Mouse (Mus musculus) testis, postnatal 14 days (tissue): Measurements from ENCODE around the gene Spag7.
A peak's percentile ranks its signal among the peaks of the same experiment; 100 is the strongest.

Experiments
- DNase-seq: peaks from one replicate; pipeline ENCODE4 v3.0.0; 2021; ENCODE audit warnings: low spot score

The Spag7 gene

DNA sequence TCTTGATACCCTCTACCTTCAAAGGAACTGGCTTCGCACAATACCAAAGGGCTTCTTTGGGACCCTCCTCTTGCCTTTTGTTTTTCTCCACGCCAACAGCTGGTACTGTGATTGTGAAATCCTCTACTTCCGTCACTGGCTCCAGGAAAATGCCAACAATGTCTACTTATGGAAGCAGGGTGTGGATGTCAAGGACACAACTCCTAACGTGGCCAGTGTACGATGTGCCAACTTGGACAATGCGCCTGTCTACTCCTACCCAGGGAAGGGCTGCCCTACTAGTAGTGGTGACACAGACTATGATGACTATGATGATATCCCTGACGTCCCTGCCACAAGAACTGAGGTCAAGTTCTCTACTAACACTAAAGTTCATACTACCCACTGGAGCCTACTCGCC, 29.2 kb downstream of the Spag7 start:
- no peak for DNase-seq

DNA sequence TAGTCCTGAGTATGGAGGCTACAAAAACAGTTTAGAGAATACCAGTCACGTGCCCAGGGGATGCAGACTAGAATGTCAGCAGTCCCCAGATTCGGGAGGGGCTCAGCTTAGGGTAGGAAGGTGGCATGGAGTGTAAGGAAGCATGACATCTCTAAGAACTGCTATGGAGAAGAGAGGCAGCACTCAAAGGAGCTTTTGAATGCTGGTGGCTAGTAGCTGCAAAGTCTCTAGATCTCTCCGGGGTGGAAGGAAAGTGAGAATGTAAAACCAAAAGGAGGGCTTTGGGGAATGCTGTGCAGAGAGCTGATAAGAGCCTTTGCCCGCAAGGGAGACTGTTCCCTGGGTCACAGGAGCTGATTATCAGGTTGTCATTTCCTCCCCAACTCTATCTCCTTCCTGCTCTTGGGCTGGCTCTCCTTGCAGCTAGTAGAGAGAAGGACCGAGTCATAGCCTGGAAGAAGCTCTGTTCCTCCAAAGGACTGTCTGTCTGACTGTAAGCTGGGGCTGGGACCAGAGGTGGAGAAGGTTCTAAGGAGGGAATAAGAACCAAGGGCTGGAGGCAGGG, 30.4 kb downstream of the Spag7 start, which contains the start of gene Gp1ba:
TSS of gene Gp1ba (plus strand) at position 409 of the 565 bp plus-strand sequence.
- DNase-seq, result no peak

DNA sequence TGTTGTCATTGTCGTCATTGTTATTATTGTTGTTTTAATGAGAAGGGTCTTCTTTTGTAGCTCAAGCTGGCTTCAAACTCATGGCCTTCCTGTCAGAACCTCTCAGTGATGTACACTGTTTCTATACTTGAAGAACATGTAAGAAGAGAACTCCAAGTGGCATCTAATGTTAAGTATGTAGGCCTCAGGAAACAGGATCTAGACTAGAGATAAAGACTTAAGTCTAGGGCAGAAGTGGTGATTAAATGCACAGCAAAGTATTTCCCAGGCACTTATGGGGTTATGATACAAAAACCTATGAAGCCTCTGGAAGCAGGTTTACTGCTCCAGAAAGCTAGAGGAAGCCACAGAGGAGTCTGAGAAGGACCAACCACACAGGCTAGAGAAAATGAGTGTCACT, 30.9 kb downstream of the Spag7 start:
- no peak for DNase-seq

DNA sequence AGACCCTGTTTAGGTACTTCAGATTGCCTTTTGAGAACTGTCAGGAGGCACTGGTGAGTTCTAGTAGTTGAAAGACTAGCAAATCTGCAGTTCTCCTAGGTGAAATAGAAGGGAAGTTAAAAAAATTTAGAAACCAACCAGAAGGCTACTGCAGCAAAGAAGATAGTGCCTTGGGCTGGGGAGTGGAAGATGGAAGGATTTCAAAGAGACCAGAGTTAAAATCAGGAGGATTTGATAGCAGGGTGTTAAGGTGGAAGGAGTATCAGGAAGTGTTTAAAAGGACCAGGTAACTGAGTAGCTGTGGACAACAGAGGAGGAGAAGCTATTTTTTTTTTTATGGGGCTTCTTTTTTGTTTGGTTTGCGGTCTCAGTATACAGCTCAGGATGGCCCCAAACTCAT, 31.5 kb downstream of the Spag7 start:
- no peak for DNase-seq

DNA sequence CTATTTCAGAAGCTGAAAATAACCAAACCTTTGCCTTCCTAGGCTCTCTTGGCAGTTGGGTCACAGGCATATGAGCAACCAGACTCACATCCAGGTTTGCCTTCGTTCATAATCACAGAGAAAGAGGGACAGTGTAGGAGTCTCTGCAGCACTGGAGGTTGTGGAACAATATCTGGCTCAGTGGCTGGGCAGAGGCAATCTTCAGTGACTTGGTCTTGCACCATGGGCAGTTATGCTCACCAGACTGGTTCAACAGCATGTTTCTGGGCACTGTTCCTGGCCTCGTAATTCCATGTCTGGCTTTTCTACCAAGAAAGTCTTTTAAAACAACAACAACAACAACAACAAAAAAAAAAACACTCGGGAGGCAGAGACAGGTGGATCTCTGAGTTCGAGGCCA, 33.6 kb downstream of the Spag7 start:
- no peak for DNase-seq

DNA sequence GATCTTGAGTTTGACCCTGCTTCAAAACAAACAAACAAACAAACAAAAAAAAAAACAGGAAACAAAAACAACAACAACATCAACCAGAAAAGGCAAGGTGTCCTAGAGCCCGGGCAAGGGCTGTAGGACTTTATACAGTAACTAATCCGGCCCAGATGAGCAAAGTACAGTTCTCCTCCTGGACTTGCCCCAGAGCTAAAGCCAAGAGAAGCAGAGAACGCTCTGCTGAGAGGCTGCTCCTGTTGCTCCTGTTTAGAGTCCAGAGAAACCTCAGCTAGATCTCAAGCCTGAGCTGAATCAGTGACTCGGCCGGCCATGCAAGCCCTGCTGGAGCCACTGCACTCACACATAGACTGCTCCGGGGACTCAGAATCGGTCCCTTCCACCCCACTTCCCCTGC, 39.1 kb downstream of the Spag7 start:
- DNase-seq, result no peak

DNA sequence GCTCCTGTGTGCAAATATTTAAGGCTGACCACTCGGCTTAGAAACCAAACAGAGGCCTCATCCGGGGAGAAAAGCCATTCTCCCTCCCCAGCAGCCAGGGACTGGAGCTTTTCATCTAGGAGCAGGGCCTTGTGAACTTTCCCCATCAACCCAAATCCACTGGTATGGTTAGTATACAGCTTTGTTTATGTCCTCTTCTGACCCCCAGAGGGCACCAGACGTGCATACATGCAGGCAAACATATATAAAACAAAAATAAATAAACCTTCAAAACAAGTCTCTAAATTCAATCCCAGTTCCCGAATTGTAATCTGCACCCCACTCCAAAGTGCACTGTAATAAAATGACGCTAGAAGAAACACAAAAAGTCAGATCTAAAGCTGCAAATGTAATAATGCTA, 39.7 kb downstream of the Spag7 start:
- no peak for DNase-seq

DNA sequence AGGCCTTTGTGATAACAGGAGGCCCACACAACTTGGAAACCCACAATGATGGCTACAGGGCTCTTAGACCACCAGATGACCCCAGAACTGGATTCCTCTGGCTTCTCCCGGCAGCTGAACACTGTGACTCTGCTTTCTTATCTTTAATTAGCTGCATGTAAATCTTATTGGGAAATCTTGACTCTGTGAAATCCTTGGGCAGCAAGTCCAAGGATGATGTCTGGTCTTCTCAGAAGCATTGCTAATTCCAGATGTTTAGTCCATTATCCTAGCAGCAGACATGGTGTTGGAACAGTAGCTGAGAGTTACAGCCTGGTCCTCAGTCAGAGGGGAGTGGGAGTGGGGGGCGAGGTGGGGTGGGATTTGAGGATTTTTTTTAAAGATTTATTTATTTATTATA, 40.8 kb downstream of the Spag7 start:
- DNase-seq, result no peak

DNA sequence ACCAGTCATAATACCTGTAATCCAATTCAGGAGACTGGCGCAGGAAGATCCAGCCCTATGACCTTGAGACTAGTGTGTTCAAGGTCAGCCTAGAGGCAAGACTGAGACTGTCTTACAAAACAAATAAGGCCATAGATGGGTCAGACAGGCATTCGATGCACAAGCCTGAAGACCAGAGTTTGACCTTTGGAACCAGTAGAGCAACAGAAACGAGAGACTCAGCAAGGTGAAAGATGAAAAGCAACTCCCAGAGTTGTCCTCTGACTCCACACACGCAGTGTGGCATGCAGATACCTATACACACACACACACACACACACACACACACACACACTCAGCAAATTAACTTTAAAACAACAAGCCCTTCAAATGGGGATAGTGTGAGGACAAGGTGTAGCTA, 42.3 kb downstream of the Spag7 start:
- no peak for DNase-seq

DNA sequence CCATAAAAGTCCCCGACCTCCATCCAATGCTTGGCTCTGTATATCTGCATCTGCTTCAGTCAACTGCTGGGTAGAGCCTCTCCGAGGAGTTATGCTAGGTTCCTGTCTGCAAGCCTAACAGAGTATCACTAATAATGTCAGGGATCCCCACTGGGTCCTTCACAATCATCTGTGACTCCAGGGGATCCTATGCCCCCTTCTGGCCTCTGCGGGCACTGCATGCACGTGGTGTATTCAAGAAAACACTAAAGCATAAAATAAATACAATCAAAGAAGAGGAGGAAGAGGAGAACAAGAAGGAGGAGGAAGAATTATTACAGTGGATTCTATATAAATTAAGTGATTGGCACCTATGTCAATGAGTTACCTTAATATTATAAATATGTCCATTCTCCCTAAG, 43.7 kb downstream of the Spag7 start:
- DNase-seq, result no peak

DNA sequence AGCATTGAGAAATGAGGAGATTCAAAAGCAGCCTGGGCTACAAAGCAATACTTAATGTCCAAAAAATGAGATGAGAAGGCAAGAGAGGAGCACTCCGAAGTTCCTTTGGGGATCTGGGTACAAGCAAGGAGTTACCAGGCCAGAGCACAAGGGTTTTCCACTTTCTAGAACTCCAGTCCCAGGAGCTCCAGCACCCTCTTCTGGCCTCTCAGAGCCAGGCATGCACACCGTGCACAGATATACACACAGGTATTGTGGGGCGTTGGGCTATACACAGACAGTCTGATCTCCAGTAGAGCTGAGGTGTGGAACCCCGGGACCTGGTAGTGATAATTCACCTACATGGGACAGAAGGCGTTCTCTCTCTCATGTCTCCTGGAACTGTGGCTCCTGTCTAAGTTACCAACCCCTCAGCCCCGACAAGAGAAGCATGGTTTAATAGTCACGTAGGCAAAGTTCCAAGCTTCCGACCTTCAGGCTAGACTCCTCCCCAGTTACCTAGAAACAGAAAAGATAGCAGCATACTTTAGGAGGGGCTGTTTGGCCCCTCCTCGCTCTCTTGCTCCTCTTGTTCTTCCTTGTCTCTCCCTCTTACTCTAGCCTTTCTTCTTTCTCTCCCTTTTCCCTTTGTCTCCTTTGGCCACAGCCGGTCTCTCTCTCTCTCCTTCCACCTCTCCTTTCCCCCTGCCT, 46.0 kb downstream of the Spag7 start:
- DNase-seq, result no peak

DNA sequence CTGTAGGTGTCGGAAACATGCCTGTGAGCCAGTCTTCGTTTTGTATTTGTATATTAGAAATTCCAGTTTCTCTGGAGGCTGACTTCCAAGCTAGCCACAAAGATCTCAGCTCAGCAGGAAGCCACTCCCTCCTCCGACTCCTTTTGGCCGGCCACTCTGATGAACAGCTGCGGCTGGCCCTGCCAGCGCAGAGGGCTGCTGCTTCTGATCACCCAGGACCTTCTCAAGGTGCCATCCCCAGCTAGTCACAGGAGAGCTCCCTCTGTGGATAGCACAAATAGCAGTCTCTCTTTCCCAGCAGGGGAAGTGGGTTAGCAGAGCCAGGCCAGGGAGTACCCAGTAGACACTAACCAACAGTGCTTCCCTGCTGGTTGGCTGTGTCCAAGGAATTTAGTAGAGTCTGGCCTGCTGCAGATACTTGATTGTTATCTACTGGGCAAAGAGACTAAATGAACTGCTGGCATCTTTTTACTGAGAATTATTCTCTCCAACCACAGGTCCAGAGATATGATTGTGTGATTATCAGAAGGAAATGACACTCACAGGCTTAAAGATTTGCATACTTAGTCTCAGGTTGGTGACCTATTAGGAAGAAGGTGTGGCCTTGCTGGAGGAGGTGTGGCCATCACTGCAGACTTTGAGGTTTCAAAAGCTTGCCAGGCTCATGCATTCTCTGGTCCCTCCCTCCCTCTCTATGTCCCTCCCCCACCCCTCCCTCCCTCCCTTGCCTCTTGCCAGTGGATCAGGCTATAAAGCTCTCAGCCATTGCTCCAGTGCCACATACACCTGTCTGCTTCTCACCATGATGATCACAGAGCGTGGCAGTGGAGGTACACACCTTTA, 47.0 kb downstream of the Spag7 start:
- no peak for DNase-seq

DNA sequence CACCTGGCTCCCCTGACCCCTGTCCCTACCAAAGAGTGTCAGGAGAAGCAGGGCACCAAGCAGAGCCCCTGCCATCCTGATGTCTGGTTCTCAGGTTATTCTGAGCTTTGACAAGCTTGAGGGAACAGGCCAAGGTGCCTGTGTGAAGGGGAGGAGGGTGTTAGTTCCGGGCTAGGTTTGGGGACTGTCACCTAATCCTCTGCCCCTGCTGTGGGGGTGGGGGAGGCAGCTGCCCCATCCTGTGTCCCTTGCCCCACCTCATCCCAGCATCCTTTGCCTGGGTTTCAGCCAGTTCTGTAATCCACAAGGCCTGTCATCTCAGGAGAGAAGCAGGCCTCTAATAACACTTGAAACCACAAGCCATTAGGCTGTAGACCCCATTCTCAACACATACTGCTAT, 50.1 kb downstream of the Spag7 start, which contains the start of gene Chrne:
TSS of gene Chrne (minus strand) at position 116 of the 400 bp plus-strand sequence.
- DNase-seq, result no peak

DNA sequence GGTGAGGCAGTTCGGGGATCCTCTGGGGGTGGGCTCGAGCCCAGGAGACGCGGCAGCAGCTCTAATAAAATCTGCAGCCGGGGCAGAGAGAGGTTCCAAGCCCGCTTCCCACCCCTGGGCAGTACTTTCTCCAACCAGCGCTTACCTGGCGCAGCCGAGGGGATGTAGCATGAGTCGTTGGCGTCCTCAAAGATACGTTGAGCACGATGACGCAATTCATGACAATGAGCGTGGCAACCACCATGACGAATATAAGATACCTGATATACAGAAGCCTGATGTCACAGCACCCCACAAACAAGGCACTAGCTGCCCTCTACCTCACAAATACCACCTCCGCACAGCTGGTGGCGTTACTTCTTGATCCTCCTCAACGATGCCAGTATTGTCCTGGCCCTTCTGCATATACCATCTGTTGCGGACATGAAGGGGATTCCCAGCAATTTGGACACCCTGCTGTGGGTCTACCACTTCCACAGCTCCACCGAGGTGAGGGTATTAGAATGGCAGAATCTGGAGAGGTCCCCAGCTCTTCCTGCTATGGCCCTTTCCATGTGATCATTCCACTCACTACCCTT, 53.6 kb downstream of the Spag7 start, which contains the start of gene 4930544D05Rik:
TSS of gene 4930544D05Rik (plus strand) at position 333 of the 578 bp plus-strand sequence.
- no peak for DNase-seq

DNA sequence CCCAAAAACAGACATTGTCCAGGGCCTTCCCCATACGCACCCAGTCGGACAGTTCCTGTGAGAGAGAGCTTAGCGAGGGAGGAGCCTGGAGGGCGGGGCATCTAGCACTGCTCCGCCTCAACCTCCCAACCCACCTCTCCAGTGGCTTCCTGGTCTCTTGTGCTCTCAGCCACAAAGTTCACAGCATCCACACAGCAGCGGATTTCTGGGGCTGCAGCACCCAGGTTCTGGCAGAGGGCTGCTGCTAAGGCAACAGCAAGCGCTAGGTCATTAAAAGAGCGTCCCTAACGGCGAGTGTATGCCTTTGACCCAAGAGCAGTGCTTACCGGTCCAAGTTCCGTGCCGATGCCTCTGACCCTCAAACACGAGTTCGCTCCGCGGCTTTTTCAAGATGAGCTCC, 54.1 kb downstream of the Spag7 start:
- DNase-seq, result peak; percentile 50
